Mouse (Mus musculus) spleen, adult 2 months (tissue): ENCODE measurements around the gene Kcnk13. TPM values are rescaled to one million over a fixed set of nuclear protein-coding genes. Genes with fewer than 3 reads are reported as not detected.

Experiments
- DNase-seq, 2 experiments: peaks; one replicate each; pipeline versions ENCODE4 v3.0.0 to v3.0.0-alpha.2; 2012 to 2021; ENCODE audit warnings: low spot score in 2 of 2, low read depth in 1 of 2
- H3K27ac ChIP-seq: fragments of 200-500 bp; 2 replicates; pipeline ENCODE4 v1.5.1; 2012; ENCODE audit warnings: low read length, inconsistent platforms; ENCODE audit not compliant: insufficient read depth
- H3K27me3 ChIP-seq: fragments of 200-500 bp; 2 replicates; pipeline ENCODE4 v1.6.1; 2012; ENCODE audit warnings: mild to moderate bottlenecking, moderate library complexity, low read length, inconsistent platforms; ENCODE audit not compliant: control insufficient read depth, insufficient read depth
- H3K36me3 ChIP-seq: fragments of 200-500 bp; 2 replicates; pipeline ENCODE4 v1.6.1; 2012; ENCODE audit warnings: mild to moderate bottlenecking, low read length, inconsistent platforms; ENCODE audit not compliant: control insufficient read depth, insufficient read depth
- H3K4me1 ChIP-seq: fragments of 200-500 bp; 2 replicates; pipeline ENCODE4 v1.6.1; 2011; ENCODE audit warnings: inconsistent platforms; ENCODE audit not compliant: control insufficient read depth, insufficient read depth, insufficient read length
- H3K4me3 ChIP-seq: fragments of 200-500 bp; 2 replicates; pipeline ENCODE4 v1.5.1; 2011; ENCODE audit warnings: mild to moderate bottlenecking, inconsistent platforms; ENCODE audit not compliant: insufficient read depth, insufficient read length; ENCODE audit errors: extremely low read depth
- CTCF ChIP-seq: fragments of 200-500 bp; IDR thresholded peaks from 2 replicates; pipeline ENCODE4 v1.5.1; 2011; ENCODE audit warnings: mild to moderate bottlenecking, inconsistent platforms; ENCODE audit not compliant: insufficient read depth, insufficient read length, insufficient replicate concordance; ENCODE audit errors: extremely low read depth
- POLR2A ChIP-seq: fragments of 200-500 bp; IDR thresholded peaks from 2 replicates; pipeline ENCODE4 v1.6.1; 2011; ENCODE audit warnings: low read depth, low read length, inconsistent platforms
- WGBS: fragments of 180-500 bp; shearing (Covaris S2); methylation state at CpG from one replicate; pipeline ENCODE4 v1.1.7; 2018; 5-methylcytosine and 5-hydroxymethylcytosine counted together
- polyA plus RNA-seq: library from polyadenylated mRNA; depleted of rRNA; stranded (reverse); fragments of >200 nt; gene quantifications from 2 replicates; pipeline ENCODE4 v1.2.3, GENCODE M21; 2012

The Kcnk13 gene
- polyA plus RNA-seq, 1 experiment = 2.8 TPM

DNA sequence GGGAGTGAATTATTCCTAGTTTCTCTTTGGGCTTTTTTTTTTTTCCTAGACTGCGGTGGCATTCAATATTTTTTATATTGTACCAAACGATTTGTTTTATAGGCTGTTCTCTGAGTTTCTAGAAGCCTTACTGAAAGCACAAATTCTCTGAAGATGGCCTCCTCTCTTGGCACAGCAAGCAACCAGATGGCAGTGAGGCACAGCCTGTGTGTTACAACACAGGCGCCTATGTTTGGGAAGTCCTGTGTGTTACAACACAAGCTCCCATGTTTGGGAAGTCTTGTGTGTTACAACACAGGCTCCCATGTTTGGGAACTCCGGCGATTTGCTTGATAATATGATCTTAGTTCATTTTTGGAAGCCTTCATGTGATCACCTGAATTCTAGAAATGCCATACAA, 31.7 kb downstream of the Kcnk13 start:
- Histone ChIP-seq H3K4me1 (peaks cover 3% of the 10 kb centered on the region; the same call in 1 of the 2 replicates), H3K36me3 (no peaks in the 10 kb centered on the region), H3K27me3 (no peaks in the 10 kb centered on the region), H3K27ac (no peak overlapping the region), H3K4me3 (no peak overlapping the region)
- DNase-seq = no peak
- TF ChIP-seq CTCF = no peak
- TF ChIP-seq POLR2A = no peak
- 89% methylated on average over 5 of the region's 5 CpGs for WGBS

DNA sequence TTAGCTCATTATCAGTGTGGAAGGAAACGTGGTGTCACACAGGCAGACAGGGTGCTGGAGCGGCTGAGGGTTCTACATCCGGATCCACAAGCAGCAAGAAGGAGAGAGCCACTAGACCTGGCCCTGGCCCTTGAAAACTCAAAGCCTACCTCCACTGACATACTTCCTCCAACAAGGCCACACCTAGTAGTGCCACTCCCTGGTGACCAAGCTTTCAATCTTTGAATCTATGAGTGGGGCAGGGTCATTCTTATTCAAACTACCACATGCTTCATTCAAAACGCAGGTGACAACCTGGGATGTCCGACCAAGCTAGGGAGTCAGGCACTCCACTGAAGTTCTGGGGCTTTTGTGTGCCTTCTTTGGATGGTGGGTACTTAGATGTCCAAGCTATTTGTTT, 35.4 kb downstream of the Kcnk13 start:
- H3K27me3 ChIP-seq = no peaks in the 10 kb centered on the region
- WGBS = 84% methylated on average over 5 of the region's 5 CpGs
- DNase-seq = no peak

GRCm38 (mm10) chr12:100000381-100000780, 36.1 kb downstream of the Kcnk13 start:
- no peak for DNase-seq
- H3K36me3 ChIP-seq = no peaks in the 10 kb centered on the region
- TF ChIP-seq POLR2A (no peak), CTCF (no peak)
- WGBS = 88% methylated on average over 7 of the region's 7 CpGs
- no peak overlapping the region for H3K27ac ChIP-seq
- no peaks in the 10 kb centered on the region for H3K27me3 ChIP-seq
- H3K4me1 ChIP-seq = peaks cover 8% of the 10 kb centered on the region
- H3K4me3 ChIP-seq = no peak overlapping the region

More for the DNA sequence above, 35.4 kb downstream of the Kcnk13 start:
- TF ChIP-seq POLR2A (no peak), CTCF (no peak)
- H3K4me1 ChIP-seq = peaks cover 3% of the 10 kb centered on the region; the same call in 1 of the 2 replicates
- H3K36me3 ChIP-seq = no peaks in the 10 kb centered on the region
- no peak overlapping the region for H3K4me3 ChIP-seq
- no peak overlapping the region for H3K27ac ChIP-seq

DNA sequence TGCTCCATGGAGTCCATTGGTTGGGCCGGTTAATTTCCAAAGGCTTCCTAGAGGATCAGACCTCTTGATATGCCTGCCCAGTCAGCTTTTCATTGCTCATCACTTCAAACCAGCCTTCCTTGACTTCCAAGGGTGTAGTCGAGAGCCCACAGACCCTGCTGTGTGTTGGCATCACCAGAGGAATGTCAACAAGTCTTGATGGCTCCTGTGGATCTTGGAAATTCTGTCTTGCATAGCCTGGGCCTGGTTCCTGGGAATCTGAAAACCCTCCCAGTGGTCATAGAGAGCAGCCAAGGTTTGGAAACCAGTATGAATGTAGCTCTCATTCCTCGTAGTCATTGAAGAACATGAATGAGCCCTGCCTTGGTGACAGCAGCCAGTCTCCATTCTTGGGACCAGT, 36.9 kb downstream of the Kcnk13 start:
- H3K36me3 ChIP-seq = no peaks in the 10 kb centered on the region
- no peak overlapping the region for H3K27ac ChIP-seq
- no peak overlapping the region for H3K4me3 ChIP-seq
- WGBS = 94% methylated on average over 3 of the region's 3 CpGs
- TF ChIP-seq POLR2A (no peak), CTCF (no peak)
- no peaks in the 10 kb centered on the region for H3K27me3 ChIP-seq
- peaks cover 9% of the 10 kb centered on the region for H3K4me1 ChIP-seq
- DNase-seq = no peak

DNA sequence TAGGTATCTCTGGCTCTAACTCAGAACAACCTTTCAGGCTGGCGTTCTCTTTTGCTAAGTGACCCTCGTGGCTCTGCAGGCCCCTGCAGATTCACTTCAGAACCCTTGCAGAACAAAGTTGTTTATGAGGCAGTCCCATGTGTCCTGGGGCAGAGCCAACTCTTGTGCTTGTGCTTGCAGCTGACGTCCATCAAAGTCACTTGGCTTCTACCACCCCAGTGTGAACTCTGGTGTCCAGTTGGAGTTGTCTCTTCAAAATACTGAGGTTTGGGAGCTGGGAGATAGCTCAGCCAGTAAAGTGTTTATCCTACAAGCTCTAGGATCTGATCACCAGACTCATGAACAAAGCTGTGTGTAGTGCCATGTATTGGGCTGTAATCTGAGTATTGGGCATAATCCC, 37.6 kb downstream of the Kcnk13 start:
- H3K4me1 ChIP-seq = peaks cover 9% of the 10 kb centered on the region
- H3K27me3 ChIP-seq = no peaks in the 10 kb centered on the region
- TF ChIP-seq POLR2A (no peak), CTCF (no peak)
- 84% methylated on average over 3 of the region's 3 CpGs for WGBS
- H3K27ac ChIP-seq = no peak overlapping the region
- H3K4me3 ChIP-seq = no peak overlapping the region
- DNase-seq = no peak
- H3K36me3 ChIP-seq = no peaks in the 10 kb centered on the region

DNA sequence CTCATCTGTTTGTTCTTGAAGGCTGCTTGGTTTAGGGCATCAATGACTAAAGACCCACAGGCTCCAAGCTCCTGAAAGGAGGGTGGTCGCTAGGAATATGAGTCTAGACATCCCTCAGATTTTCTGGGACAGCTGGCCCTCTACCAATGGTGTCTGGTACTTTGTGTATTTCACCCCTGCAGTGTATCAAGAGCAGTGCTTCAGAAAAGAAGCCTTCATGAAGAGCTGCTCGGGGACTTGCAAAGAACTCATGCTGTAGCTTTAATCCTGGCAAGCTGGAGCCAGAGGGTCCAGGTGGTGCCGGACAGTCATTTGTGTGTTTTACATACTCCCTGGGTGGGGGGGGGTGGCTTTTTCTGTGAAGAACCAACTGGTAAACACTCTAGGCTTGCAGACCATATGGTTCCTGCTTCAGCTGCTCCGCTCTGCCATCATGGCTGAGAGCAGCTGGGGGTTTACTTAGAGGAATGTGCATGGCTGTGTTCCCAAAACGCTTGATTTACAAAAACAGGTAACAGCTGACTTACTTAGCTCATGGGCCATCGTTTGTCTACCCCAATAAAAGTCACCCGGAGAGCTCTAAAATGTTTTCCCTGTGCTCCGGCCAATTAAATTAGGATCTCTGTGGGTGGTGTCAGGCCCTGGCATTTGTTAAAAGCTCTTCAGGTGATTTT, 38.8 kb downstream of the Kcnk13 start:
- no peak overlapping the region for H3K4me3 ChIP-seq
- H3K36me3 ChIP-seq = no peaks in the 10 kb centered on the region
- no peak overlapping the region for H3K27ac ChIP-seq
- peaks cover 16% of the 10 kb centered on the region for H3K4me1 ChIP-seq
- no peaks in the 10 kb centered on the region for H3K27me3 ChIP-seq
- TF ChIP-seq POLR2A (no peak), CTCF (no peak)
- WGBS = 80% methylated on average over 8 of the region's 8 CpGs
- DNase-seq = no peak

DNA sequence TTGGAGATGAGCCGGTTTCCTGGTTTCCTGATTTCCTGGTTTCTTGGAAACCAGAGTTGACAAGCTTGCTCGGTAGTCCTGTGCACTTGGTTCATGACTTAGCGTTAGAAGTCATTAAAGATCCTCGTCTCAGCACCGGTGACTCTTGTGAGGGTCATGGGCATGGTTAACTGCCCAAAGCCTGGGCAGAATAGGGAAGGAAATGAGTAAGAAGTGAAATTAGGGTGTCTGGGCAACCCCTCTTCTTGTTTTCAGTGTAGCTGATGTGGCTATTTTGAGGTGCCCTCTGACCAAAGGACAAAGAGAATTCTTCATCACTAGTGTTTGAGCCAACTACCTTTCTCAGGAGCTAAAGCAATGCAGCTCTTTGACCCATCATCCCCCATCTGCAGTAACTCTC, 41.0 kb downstream of the Kcnk13 start:
- Histone ChIP-seq H3K4me3 (no peak overlapping the region), H3K27ac (no peak overlapping the region), H3K4me1 (peaks cover 13% of the 10 kb centered on the region), H3K27me3 (no peaks in the 10 kb centered on the region), H3K36me3 (no peaks in the 10 kb centered on the region)
- no peak for TF ChIP-seq POLR2A
- TF ChIP-seq CTCF = no peak
- WGBS = 32% methylated on average over 5 of the region's 5 CpGs
- peak in 1 of 2 experiments; percentile 29 for DNase-seq
